Mouse (Mus musculus) hindbrain, embryonic 15.5 days (tissue): Measurements from ENCODE around the gene Tmem132c. TPM values are rescaled to one million over a fixed set of nuclear protein-coding genes. Genes with fewer than 3 reads are reported as not detected.

Experiments
- ATAC-seq: fragments of 200-750 bp; cut with Nextera tagmentation; 2 replicates; pipeline ENCODE4 v1.8.0; 2017; ENCODE audit warnings: low read depth, moderate number of reproducible peaks, moderate TSS enrichment; ENCODE audit not compliant: low FRiP score
- H3K27ac ChIP-seq: fragments of 300-500 bp; sonication (generic); replicated peaks from 2 replicates; pipeline ENCODE4 v1.5.1; 2015; ENCODE audit warnings: mild to moderate bottlenecking, inconsistent platforms
- H3K27me3 ChIP-seq: fragments of 300-500 bp; sonication (generic); 2 replicates; pipeline ENCODE4 v1.6.1; 2015; ENCODE audit warnings: control low read depth, inconsistent platforms
- H3K36me3 ChIP-seq: fragments of 300-500 bp; sonication (generic); 2 replicates; pipeline ENCODE4 v1.6.1; 2015; ENCODE audit warnings: control low read depth, inconsistent platforms
- H3K4me1 ChIP-seq: fragments of 300-500 bp; sonication (generic); replicated peaks from 2 replicates; pipeline ENCODE4 v1.6.1; 2015; ENCODE audit warnings: control low read depth, inconsistent platforms
- H3K4me2 ChIP-seq: fragments of 300-500 bp; sonication (generic); 2 replicates; pipeline ENCODE4 v1.6.1; 2015; ENCODE audit warnings: moderate library complexity, mild to moderate bottlenecking, inconsistent platforms
- H3K4me3 ChIP-seq: fragments of 300-500 bp; sonication (generic); 2 replicates; pipeline ENCODE4 v1.5.1; 2015; ENCODE audit warnings: mild to moderate bottlenecking, inconsistent platforms
- H3K9ac ChIP-seq: fragments of 300-500 bp; sonication (generic); 2 replicates; pipeline ENCODE4 v1.6.1; 2015; ENCODE audit warnings: inconsistent platforms
- H3K9me3 ChIP-seq: fragments of 300-500 bp; sonication (generic); 2 replicates; pipeline ENCODE4 v1.6.1; 2016; ENCODE audit warnings: control low read depth, inconsistent platforms
- WGBS: fragments of 180-500 bp; shearing (Covaris S2); methylation state at CpG from one replicate; pipeline ENCODE4 v1.1.7; 2015; 5-methylcytosine and 5-hydroxymethylcytosine counted together
- polyA plus RNA-seq: library from polyadenylated mRNA; unstranded; fragments of >200 nt; fragmentation: Nextera tagmentation; extraction: Ambion mirVana; gene quantifications from 2 replicates; pipeline ENCODE4 v1.2.1, GENCODE M21; 2015

The Tmem132c gene
- polyA plus RNA-seq, 1 experiment from 2014 or later = 16.4 TPM

DNA sequence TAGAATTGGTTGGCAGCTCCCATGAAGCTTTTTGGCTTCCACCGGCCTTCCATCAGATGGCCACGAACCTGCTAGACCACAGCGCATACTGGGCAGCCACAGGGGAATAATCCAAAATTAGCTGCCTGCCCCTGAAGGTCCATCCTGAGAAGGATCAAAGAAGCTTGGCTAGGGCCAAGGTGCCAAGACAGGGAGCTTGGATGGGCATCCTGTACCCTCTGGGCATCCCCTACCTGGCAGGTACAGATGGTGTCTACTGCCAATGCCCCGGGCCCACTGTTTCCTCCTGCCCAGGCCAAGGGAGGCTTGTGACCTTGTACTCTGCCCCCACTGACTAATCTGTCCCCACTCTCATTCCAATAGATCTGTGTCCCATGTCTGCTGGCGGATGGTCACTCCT lies 195.2 kb downstream of the Tmem132c start:
- WGBS = 92% methylated on average over 5 of the region's 5 CpGs
- Histone ChIP-seq H3K4me3 (no peak overlapping the region), H3K27ac (no peak overlapping the region), H3K27me3 (no peaks in the 10 kb centered on the region), H3K4me1 (no peaks in the 10 kb centered on the region; the same call in 1 of the 2 replicates), H3K9me3 (no peaks in the 10 kb centered on the region), H3K4me2 (no peak overlapping the region), H3K36me3 (no peaks in the 10 kb centered on the region), H3K9ac (no peak overlapping the region)
- no peak for ATAC-seq

DNA sequence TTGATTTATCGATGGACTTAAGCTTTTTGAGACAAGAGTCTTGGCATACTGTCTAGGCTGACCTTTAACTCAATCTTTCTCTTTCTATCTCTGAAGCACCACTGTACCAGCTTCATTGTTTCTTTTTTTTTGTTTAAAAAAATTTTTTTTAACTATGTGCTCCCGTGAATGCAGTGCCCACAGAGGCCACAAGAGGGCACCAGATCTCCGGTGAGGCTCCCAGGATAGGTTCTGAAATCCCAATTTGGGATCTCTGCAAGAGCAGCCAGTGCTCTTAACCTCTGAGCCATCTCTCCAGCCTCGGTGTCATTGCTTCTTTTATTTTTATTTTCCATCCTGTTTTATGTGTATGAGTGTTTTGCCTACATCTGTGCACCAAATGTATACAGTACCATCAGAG lies 197.0 kb downstream of the Tmem132c start:
- ATAC-seq = no peak
- peaks cover 6% of the 10 kb centered on the region for H3K4me1 ChIP-seq
- WGBS = 95% methylated on average over 4 of the region's 4 CpGs
- no peak overlapping the region for H3K4me3 ChIP-seq
- no peak overlapping the region for H3K4me2 ChIP-seq
- H3K9ac ChIP-seq = no peak overlapping the region
- no peaks in the 10 kb centered on the region for H3K9me3 ChIP-seq
- no peak overlapping the region for H3K27ac ChIP-seq
- no peaks in the 10 kb centered on the region for H3K27me3 ChIP-seq
- no peaks in the 10 kb centered on the region for H3K36me3 ChIP-seq

DNA sequence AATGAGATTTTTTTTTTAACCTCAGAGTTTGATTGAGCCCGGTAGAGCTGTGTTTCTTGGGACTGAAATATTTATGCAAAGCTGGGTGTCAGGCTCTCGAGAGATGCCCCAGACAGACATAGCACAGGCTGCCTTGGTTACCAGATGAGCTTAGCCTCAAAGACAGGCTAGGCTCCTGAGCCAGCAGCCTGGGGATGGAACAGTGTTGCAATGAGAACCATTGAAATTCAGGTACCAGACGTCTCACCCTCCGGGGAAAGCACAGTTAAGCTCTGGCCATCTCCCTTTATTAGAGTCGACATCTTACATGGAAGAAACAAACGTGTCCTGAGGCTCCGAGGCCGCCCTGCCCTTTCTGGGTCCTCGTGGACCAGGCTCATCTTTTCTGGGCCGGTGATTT lies 200.4 kb downstream of the Tmem132c start:
- Histone ChIP-seq H3K4me2 (no peak overlapping the region), H3K4me3 (no peak overlapping the region), H3K9ac (no peak overlapping the region), H3K27ac (no peak overlapping the region), H3K4me1 (peaks cover 6% of the 10 kb centered on the region), H3K9me3 (no peaks in the 10 kb centered on the region), H3K36me3 (no peaks in the 10 kb centered on the region), H3K27me3 (no peaks in the 10 kb centered on the region)
- WGBS = 20% methylated on average over 10 of the region's 10 CpGs
- ATAC-seq = no peak

DNA sequence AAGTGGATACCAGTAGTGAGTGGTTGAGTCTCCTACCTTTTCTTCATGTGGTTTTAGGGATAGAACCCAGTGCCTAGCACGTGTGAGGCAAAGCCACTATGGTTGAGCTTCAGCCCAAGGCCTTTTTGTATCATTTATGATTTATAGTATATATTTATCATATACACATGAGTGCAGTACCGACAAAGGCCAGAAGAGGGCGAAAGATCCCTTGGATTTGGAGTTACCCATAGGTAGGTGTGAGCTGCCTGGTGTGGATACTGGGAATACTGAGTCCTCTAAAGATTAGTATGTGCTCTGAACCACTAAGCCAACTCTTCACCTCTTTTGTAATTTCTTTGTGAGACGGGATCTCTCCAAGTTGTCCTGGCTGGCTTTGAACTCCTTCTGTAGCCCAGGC lies 212.0 kb downstream of the Tmem132c start:
- 31% methylated on average over 4 of the region's 4 CpGs for WGBS
- no peak overlapping the region for H3K27ac ChIP-seq
- H3K9me3 ChIP-seq = no peaks in the 10 kb centered on the region
- ATAC-seq = no peak
- no peak overlapping the region for H3K9ac ChIP-seq
- no peaks in the 10 kb centered on the region for H3K27me3 ChIP-seq
- no peak overlapping the region for H3K4me3 ChIP-seq
- no peak overlapping the region for H3K4me2 ChIP-seq
- H3K4me1 ChIP-seq = 0 out of 2 replicates have a peak, but pooled peaks cover 5% of the 10 kb centered on the region
- H3K36me3 ChIP-seq = no peaks in the 10 kb centered on the region

DNA sequence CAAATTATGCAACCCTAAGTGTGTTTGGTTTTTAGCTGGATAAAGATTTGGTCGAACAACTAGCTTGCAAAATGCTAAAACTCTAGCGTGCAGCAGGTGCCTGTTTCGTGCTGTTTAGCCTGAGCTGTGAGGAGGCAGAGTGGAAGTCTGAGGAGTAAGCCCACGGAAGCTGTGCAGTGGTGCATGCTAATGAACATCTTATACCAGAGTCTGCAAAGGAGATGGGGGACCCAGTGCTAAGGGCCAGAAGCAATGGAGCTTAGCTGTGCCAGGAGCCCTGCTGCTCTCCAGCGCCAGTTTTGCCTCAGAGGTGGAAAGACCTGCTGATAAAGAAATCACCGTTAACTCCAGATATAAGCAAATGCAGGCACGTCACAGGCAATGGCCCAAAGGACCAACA lies 212.5 kb downstream of the Tmem132c start:
- Histone ChIP-seq H3K4me1 (0 out of 2 replicates have a peak, but pooled peaks cover 5% of the 10 kb centered on the region), H3K9me3 (no peaks in the 10 kb centered on the region), H3K27ac (no peak overlapping the region), H3K4me2 (no peak overlapping the region), H3K36me3 (no peaks in the 10 kb centered on the region), H3K4me3 (no peak overlapping the region), H3K27me3 (no peaks in the 10 kb centered on the region), H3K9ac (no peak overlapping the region)
- 66% methylated on average over 7 of the region's 7 CpGs for WGBS
- ATAC-seq = no peak

DNA sequence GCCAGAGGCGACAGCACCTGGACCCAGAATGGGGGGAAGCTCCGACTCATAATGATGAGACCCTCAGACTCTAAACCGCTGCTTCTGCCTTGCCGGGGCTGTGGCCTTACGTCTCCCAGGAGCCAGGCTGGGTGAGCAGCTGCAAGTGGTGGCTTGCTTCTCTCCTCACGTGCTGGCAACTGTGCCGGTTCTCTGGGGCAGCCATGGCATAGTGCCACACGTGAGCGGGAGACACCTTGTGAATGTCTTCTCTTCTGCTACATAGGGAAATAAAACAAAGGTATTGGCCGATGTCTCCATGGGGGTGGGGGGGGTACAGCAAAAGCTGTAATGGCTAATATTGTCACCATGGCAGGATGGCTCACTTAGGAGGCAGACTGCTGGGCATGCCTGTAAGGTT lies 214.5 kb downstream of the Tmem132c start:
- H3K4me2 ChIP-seq = no peak overlapping the region
- H3K4me3 ChIP-seq = no peak overlapping the region
- no peaks in the 10 kb centered on the region for H3K27me3 ChIP-seq
- 75% methylated on average over 10 of the region's 10 CpGs for WGBS
- no peak for ATAC-seq
- H3K9me3 ChIP-seq = no peaks in the 10 kb centered on the region
- H3K36me3 ChIP-seq = no peaks in the 10 kb centered on the region
- H3K9ac ChIP-seq = no peak overlapping the region
- H3K4me1 ChIP-seq = 0 out of 2 replicates have a peak, but pooled peaks cover 5% of the 10 kb centered on the region
- no peak overlapping the region for H3K27ac ChIP-seq

DNA sequence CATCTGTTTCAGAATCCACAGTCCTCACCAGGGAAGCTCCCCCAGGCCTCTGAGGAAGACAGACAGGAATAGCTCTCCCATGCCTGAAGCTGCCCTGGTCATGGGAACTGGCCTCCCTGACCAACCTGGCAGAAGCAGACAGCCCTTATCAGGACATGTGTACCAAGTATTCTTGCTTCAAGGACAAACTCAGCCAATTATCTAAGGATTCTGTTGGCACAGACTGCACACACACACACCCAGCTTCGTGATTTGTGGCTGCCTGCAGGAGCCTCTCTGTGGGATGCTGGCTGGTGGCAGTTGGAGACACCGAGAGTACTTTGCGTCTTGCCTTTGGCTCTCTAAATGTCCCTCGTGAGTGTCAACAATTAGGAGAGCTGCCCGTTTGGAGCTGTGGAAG lies 226.5 kb downstream of the Tmem132c start:
- no peak overlapping the region for H3K4me3 ChIP-seq
- H3K4me2 ChIP-seq = no peak overlapping the region
- H3K36me3 ChIP-seq = no peaks in the 10 kb centered on the region
- no peaks in the 10 kb centered on the region for H3K9me3 ChIP-seq
- H3K27ac ChIP-seq = no peak overlapping the region
- WGBS = 31% methylated on average over 5 of the region's 5 CpGs
- H3K9ac ChIP-seq = no peak overlapping the region
- no peak for ATAC-seq
- no peaks in the 10 kb centered on the region for H3K27me3 ChIP-seq
- H3K4me1 ChIP-seq = peaks cover 8% of the 10 kb centered on the region

DNA sequence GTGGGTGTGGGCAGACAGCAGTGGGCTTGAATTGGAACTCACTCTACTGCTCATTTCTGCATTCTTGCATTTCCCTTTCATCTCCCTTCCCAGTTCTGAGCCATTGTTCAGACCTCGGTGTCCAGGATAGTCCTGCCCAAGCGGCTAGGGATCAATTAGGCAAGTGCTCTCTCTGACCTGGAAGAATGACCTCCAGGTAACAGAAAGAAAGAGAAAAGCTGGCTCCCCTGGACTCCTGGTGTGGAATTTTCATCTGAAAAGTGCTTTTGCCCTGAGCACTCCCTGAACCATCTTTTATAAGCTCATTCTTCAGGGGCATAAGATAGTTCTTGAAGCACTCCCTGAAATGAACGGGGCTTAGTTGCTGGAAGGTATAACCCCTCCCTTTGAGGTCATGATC lies 228.7 kb downstream of the Tmem132c start:
- H3K36me3 ChIP-seq = no peaks in the 10 kb centered on the region
- no peak overlapping the region for H3K27ac ChIP-seq
- H3K9ac ChIP-seq = no peak overlapping the region
- no peaks in the 10 kb centered on the region for H3K9me3 ChIP-seq
- H3K4me3 ChIP-seq = no peak overlapping the region
- no peak overlapping the region for H3K4me2 ChIP-seq
- H3K4me1 ChIP-seq = peaks cover 8% of the 10 kb centered on the region
- H3K27me3 ChIP-seq = no peaks in the 10 kb centered on the region
- ATAC-seq = no peak
- 23% methylated on average over 3 of the region's 3 CpGs for WGBS

DNA sequence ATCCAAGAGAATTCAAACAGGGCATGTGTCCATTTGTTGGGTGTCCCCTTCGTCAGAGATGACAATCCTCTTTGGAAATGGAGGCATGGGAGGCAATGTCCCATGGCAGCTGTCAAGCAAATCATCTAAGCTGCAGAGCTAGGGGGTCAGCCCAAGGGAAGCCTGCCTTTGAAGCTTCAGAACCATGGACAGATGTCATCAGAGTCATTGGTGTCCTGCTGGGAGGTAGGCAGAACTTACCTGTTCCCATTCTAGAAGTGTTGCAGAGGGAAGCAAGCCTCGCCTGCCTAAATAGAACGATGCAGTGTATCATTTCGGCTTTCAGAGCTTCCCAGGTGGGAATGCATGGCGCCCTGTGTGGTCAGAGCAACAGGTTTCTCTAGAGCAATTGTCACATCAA lies 230.3 kb downstream of the Tmem132c start:
- H3K4me3 ChIP-seq = no peak overlapping the region
- H3K36me3 ChIP-seq = no peaks in the 10 kb centered on the region
- no peaks in the 10 kb centered on the region for H3K27me3 ChIP-seq
- peaks cover 9% of the 10 kb centered on the region for H3K4me1 ChIP-seq
- WGBS = 64% methylated on average over 5 of the region's 5 CpGs
- ATAC-seq = no peak
- H3K4me2 ChIP-seq = no peak overlapping the region
- H3K9ac ChIP-seq = no peak overlapping the region
- no peaks in the 10 kb centered on the region for H3K9me3 ChIP-seq
- H3K27ac ChIP-seq = no peak overlapping the region

DNA sequence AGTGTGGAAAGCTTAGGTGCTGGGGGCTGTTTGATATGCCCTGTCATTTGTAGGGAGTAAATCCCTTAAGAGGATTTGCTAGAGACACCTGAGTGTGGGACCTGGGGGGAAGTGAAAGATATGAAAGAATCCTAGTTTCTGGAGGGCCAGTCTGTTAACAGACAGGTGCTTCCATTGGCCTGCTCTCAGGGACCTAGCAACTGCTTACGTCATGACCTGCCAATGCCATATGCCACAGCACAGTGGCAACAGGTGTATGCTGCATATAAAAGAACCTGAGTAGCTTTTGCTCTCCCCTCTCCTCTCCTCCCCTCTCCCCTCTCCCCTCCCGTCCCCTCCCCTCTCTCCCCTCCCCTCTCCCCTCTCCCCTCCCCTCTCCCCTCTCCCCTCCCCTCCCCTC lies 232.1 kb downstream of the Tmem132c start:
- H3K4me3 ChIP-seq = no peak overlapping the region
- no peak overlapping the region for H3K4me2 ChIP-seq
- H3K4me1 ChIP-seq = peaks cover 17% of the 10 kb centered on the region
- ATAC-seq = no peak
- no peaks in the 10 kb centered on the region for H3K27me3 ChIP-seq
- H3K27ac ChIP-seq = no peak overlapping the region
- no peaks in the 10 kb centered on the region for H3K36me3 ChIP-seq
- no peak overlapping the region for H3K9ac ChIP-seq
- WGBS = 24% methylated on average over 2 of the region's 2 CpGs
- H3K9me3 ChIP-seq = no peaks in the 10 kb centered on the region

DNA sequence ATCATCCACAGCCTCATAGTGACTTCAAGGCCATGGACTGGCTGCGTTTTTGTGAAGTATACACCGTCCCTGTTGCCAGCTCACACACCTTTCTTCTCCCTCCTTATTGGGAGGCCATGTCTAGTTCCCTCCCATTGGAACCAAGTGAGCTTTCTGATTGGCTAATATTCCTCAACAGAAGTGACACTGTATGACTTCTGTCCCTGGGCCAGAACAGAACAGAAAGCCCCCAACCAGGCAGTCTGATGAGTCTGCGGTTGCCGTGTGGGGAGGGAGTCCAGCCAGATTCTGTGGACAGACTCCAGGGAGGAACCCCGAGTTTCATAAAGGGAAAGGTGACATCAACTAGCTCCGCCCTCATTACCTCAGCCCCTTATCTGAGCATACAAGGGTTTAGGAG lies 233.2 kb downstream of the Tmem132c start:
- H3K4me2 ChIP-seq = no peak overlapping the region
- no peak overlapping the region for H3K9ac ChIP-seq
- no peaks in the 10 kb centered on the region for H3K9me3 ChIP-seq
- no peaks in the 10 kb centered on the region for H3K27me3 ChIP-seq
- ATAC-seq = no peak
- WGBS = 76% methylated on average over 6 of the region's 6 CpGs
- H3K27ac ChIP-seq = no peak overlapping the region
- H3K4me1 ChIP-seq = peaks cover 21% of the 10 kb centered on the region
- no peak overlapping the region for H3K4me3 ChIP-seq
- no peaks in the 10 kb centered on the region for H3K36me3 ChIP-seq

DNA sequence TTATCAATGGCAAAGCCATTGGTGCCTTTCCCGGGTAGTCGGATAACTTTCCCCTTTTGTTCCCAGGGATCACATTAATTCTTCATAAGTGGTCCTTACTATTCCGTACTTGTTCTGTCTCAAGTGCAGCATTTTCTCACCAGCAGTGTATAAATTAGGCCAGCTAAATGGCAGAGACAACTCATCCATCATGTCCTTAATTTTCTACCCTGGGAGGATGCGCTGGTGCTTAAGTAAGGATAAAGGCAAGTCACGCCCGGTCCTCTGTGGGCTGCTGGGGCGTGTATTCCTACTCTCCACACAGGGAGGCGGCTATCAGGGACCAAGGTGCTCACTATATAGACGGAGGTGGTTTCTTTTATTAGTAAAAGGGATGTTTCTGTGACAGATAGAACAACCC lies 236.2 kb downstream of the Tmem132c start:
- Histone ChIP-seq H3K27me3 (no peaks in the 10 kb centered on the region), H3K9me3 (no peaks in the 10 kb centered on the region), H3K36me3 (no peaks in the 10 kb centered on the region), H3K9ac (no peak overlapping the region), H3K27ac (no peak overlapping the region), H3K4me1 (peaks cover 21% of the 10 kb centered on the region), H3K4me3 (no peak overlapping the region), H3K4me2 (no peak overlapping the region)
- 9% methylated on average over 9 of the region's 9 CpGs for WGBS
- ATAC-seq = 0 out of 2 replicates have a peak, but pooled peaks have one; percentile 24

DNA sequence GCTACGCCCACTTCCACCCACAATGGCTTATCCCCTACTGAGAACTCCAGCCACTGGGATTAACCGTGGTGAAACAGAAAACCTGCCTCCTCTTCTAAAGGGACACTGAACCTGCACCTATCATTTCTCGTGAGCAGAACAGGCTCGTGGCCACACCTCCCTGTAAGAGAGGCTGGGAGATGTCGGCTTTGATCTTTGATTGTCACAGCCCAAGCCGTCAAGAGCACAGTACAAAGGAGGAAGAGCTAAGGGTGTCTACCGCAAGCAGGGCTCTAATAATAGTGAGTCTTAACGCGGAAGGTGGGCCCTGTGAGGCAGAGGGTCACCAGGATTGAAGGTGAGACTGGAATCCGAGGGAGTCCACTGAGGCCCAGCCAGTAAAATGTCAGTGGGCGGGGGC lies 236.7 kb downstream of the Tmem132c start:
- Histone ChIP-seq H3K4me2 (no peak overlapping the region), H3K9me3 (no peaks in the 10 kb centered on the region), H3K4me3 (no peak overlapping the region), H3K27ac (no peak overlapping the region), H3K27me3 (no peaks in the 10 kb centered on the region), H3K4me1 (peaks cover 21% of the 10 kb centered on the region), H3K36me3 (no peaks in the 10 kb centered on the region), H3K9ac (no peak overlapping the region)
- WGBS = 15% methylated on average over 11 of the region's 11 CpGs
- no peak for ATAC-seq
